ENCODE assay signal across 14 mouse cellular contexts in the genomic region with DNA sequence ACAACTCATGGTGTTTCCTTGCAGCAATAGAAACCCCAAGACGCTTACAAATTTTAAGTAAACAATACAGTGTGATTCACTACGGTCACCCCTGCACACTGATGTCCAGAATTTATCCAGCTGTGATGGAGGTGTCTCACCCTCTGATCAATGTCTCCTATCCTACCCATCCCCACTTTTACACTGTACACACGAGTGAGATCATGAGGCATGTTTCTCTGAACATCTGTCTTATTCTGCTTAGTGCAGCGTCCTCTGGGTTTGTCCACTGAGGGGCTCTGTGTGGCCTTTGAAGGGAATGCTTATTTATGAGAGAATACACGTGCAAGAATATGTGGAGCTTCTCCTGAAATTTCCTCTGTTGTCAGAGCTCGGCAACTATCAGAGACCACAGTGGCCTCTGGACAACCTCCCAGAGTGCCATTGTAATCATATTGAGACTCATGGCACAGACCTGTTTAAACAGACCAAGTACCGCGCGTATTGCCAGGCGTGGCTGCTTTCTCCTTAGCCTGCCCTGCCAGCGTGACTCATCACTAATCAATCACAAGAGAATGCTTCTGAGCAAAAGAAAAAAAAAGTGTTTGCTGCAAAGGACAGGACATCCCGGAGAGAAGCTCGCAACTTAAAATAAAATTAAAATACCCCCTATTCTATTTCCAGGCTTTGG. TPM values are rescaled to one million over a fixed set of nuclear protein-coding genes. Genes with fewer than 3 reads are reported as not detected.
A peak's percentile ranks its signal among the peaks of the same experiment; 100 is the strongest.
DNase-seq lines count a peak whose midpoint lies in the region; ATAC-seq lines count a peak whose summit lies in the region.
"Had no signal": no experiment of that assay in that cellular context is flagged by ENCODE, and none has a peak within 500 bp of the region (broad histone marks: within the 10 kb centered on the region; RNA-seq: fewer than 3 reads in every experiment).

No protein-coding gene starts in this region.

- no peaks in the 10 kb centered on the region for H3K27me3 ChIP-seq in neural tube, embryonic 13.5 days
- no peaks in the 10 kb centered on the region for H3K27me3 ChIP-seq in neural tube, embryonic 15.5 days (replicated peaks)
- no peaks in the 10 kb centered on the region for H3K27me3 ChIP-seq in intestine, embryonic 15.5 days (replicated peaks)
- H3K27me3 ChIP-seq: limb, embryonic 15.5 days had no signal

- no peak overlapping the region for H3K4me3 ChIP-seq in neural tube, embryonic 13.5 days
- H3K4me3 ChIP-seq in neural tube, embryonic 15.5 days (replicated peaks): no peak overlapping the region
- no peak overlapping the region for H3K4me3 ChIP-seq in intestine, embryonic 15.5 days (replicated peaks)
- H3K4me3 ChIP-seq: erythroblast, embryonic 14.5 days; left cerebral cortex, adult 2 months; limb, embryonic 15.5 days had no signal

- DNase-seq in adipocyte (ENCODE audit: low spot score): peak; percentile 63
- DNase-seq in kidney, postnatal 36 days: no peak
- DNase-seq in spleen, postnatal 4 days (ENCODE audit: low spot score in 2 of 2): no peak
- DNase-seq in layer of hippocampus, adult 11-12 months (ENCODE audit: low spot score): no peak
- DNase-seq: cerebellum, adult 11-12 months; heart, adult 18-20 months; heart, postnatal 10 days; kidney, postnatal 4 days had no signal

- no peak overlapping the region for H3K9ac ChIP-seq in neural tube, embryonic 13.5 days
- no peak overlapping the region for H3K9ac ChIP-seq in neural tube, embryonic 15.5 days (replicated peaks)
- H3K9ac ChIP-seq in intestine, embryonic 15.5 days: no peak overlapping the region
- H3K9ac ChIP-seq: limb, embryonic 15.5 days had no signal

- ATAC-seq in neural tube, embryonic 13.5 days (ENCODE audit: low read depth): no peak
- no peak for ATAC-seq in neural tube, embryonic 15.5 days (ENCODE audit: low FRiP score)
- peak; percentile 80 for ATAC-seq in intestine, embryonic 15.5 days

- H3K4me2 ChIP-seq in neural tube, embryonic 13.5 days: no peak overlapping the region
- H3K4me2 ChIP-seq in neural tube, embryonic 15.5 days: no peak overlapping the region
- H3K4me2 ChIP-seq in intestine, embryonic 15.5 days (replicated peaks): no peak overlapping the region
- H3K4me2 ChIP-seq: limb, embryonic 15.5 days had no signal

- H3K27ac ChIP-seq in neural tube, embryonic 13.5 days (replicated peaks): 0 out of 2 replicates have a peak overlapping the region, but pooled peaks have one; percentile 3
- H3K27ac ChIP-seq in neural tube, embryonic 15.5 days (replicated peaks): no peak overlapping the region
- H3K27ac ChIP-seq in intestine, embryonic 15.5 days: no peak overlapping the region
- H3K27ac ChIP-seq: left cerebral cortex, adult 2 months; limb, embryonic 15.5 days had no signal

- no peaks in the 10 kb centered on the region for H3K9me3 ChIP-seq in neural tube, embryonic 13.5 days
- no peaks in the 10 kb centered on the region for H3K9me3 ChIP-seq in neural tube, embryonic 15.5 days (replicated peaks)
- no peaks in the 10 kb centered on the region for H3K9me3 ChIP-seq in intestine, embryonic 15.5 days
- H3K9me3 ChIP-seq: limb, embryonic 15.5 days had no signal

- no peaks in the 10 kb centered on the region for H3K36me3 ChIP-seq in neural tube, embryonic 13.5 days
- H3K36me3 ChIP-seq in neural tube, embryonic 15.5 days: no peaks in the 10 kb centered on the region
- no peaks in the 10 kb centered on the region for H3K36me3 ChIP-seq in intestine, embryonic 15.5 days
- H3K36me3 ChIP-seq: limb, embryonic 15.5 days had no signal

- H3K4me1 ChIP-seq in neural tube, embryonic 13.5 days (replicated peaks): peaks cover 6% of the 10 kb centered on the region; the same call in 1 of the 2 replicates
- H3K4me1 ChIP-seq in neural tube, embryonic 15.5 days: peaks cover 4% of the 10 kb centered on the region; the same call in 1 of the 2 replicates
- 0 out of 2 replicates have a peak, but pooled peaks cover 4% of the 10 kb centered on the region for H3K4me1 ChIP-seq in intestine, embryonic 15.5 days (replicated peaks)

- 52% methylated on average over 13 of the region's 13 CpGs for WGBS in neural tube, embryonic 13.5 days
- 49% methylated on average over 13 of the region's 13 CpGs for WGBS in neural tube, embryonic 15.5 days
- 33% methylated on average over 13 of the region's 13 CpGs for WGBS in intestine, embryonic 15.5 days

RNA-seq across cellular contexts. Expression of gene Stard13, which starts 36.9 kb away (rescaled TPM):
- polyA plus RNA-seq in neural tube, embryonic 13.5 days (2015; fragmentation: Nextera tagmentation; extraction: Ambion mirVana): 8.5 and 10.0 TPM in 2 replicates
- polyA plus RNA-seq in neural tube, embryonic 15.5 days (2015; fragmentation: Nextera tagmentation; extraction: Ambion mirVana): 5.9 and 6.0 TPM in 2 replicates
- polyA plus RNA-seq in intestine, embryonic 15.5 days (2015; fragmentation: Nextera tagmentation; extraction: Ambion mirVana): 12.6 and 13.7 TPM in 2 replicates
